Mouse (Mus musculus) spleen, adult 2 months (tissue): ENCODE results near the gene Dagla. TPM values are rescaled to one million over a fixed set of nuclear protein-coding genes. Genes with fewer than 3 reads are reported as not detected.

Experiments
- DNase-seq, 2 experiments: peaks; one replicate each; pipeline versions ENCODE4 v3.0.0 to v3.0.0-alpha.2; 2012 to 2021; ENCODE audit warnings: low spot score in 2 of 2, low read depth in 1 of 2
- H3K27ac ChIP-seq: fragments of 200-500 bp; 2 replicates; pipeline ENCODE4 v1.5.1; 2012; ENCODE audit warnings: low read length, inconsistent platforms; ENCODE audit not compliant: insufficient read depth
- H3K27me3 ChIP-seq: fragments of 200-500 bp; 2 replicates; pipeline ENCODE4 v1.6.1; 2012; ENCODE audit warnings: mild to moderate bottlenecking, moderate library complexity, low read length, inconsistent platforms; ENCODE audit not compliant: control insufficient read depth, insufficient read depth
- H3K36me3 ChIP-seq: fragments of 200-500 bp; 2 replicates; pipeline ENCODE4 v1.6.1; 2012; ENCODE audit warnings: mild to moderate bottlenecking, low read length, inconsistent platforms; ENCODE audit not compliant: control insufficient read depth, insufficient read depth
- H3K4me1 ChIP-seq: fragments of 200-500 bp; 2 replicates; pipeline ENCODE4 v1.6.1; 2011; ENCODE audit warnings: inconsistent platforms; ENCODE audit not compliant: control insufficient read depth, insufficient read depth, insufficient read length
- H3K4me3 ChIP-seq: fragments of 200-500 bp; 2 replicates; pipeline ENCODE4 v1.5.1; 2011; ENCODE audit warnings: mild to moderate bottlenecking, inconsistent platforms; ENCODE audit not compliant: insufficient read depth, insufficient read length; ENCODE audit errors: extremely low read depth
- CTCF ChIP-seq: fragments of 200-500 bp; IDR thresholded peaks from 2 replicates; pipeline ENCODE4 v1.5.1; 2011; ENCODE audit warnings: mild to moderate bottlenecking, inconsistent platforms; ENCODE audit not compliant: insufficient read depth, insufficient read length, insufficient replicate concordance; ENCODE audit errors: extremely low read depth
- POLR2A ChIP-seq: fragments of 200-500 bp; IDR thresholded peaks from 2 replicates; pipeline ENCODE4 v1.6.1; 2011; ENCODE audit warnings: low read depth, low read length, inconsistent platforms
- WGBS: fragments of 180-500 bp; shearing (Covaris S2); methylation state at CpG from one replicate; pipeline ENCODE4 v1.1.7; 2018; 5-methylcytosine and 5-hydroxymethylcytosine counted together
- polyA plus RNA-seq: library from polyadenylated mRNA; depleted of rRNA; stranded (reverse); fragments of >200 nt; gene quantifications from 2 replicates; pipeline ENCODE4 v1.2.3, GENCODE M21; 2012

Dagla gene
- polyA plus RNA-seq, 1 experiment = 4.4 TPM

- Histone ChIP-seq H3K36me3 (no peaks in the 10 kb centered on the region), H3K27ac (no peak overlapping the region), H3K4me1 (no peaks in the 10 kb centered on the region), H3K27me3 (no peaks in the 10 kb centered on the region), H3K4me3 (no peak overlapping the region)
- no peak for TF ChIP-seq POLR2A
- TF ChIP-seq CTCF = peak; percentile 47; the same call in 1 of the 2 replicates
- DNase-seq = no peak
- WGBS = 19% methylated on average over 11 of the region's 11 CpGs
These were observed 36.5 kb upstream of the Dagla start for GRCm38 (mm10) chr19:10341152-10341551.

GRCm38 (mm10) chr19:10340661-10341060 is 36.0 kb upstream of the Dagla start:
- WGBS = 37% methylated on average over 5 of the region's 5 CpGs

DNA sequence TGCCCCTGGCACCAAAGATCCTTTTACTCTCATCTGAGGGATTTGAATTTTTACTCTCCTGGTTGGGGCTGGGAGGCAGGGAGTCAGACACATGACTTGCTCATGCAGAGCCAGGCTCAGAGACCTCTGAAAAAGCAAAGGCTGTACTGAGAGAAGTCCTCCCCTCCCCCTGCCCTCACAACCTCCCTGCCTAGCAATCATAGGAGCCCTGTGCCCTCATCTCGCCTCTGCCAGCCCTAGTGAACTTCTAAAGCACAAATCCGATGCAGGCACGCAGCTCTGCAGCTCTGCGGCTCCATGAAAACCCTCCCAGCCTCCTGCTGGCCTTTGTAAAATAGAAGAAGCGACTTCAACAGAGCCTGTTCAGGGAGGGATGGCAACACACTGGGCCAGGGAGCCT is 34.6 kb upstream of the Dagla start:
- TF ChIP-seq POLR2A (no peak), CTCF (no peak)
- Histone ChIP-seq H3K4me3 (no peak overlapping the region), H3K27me3 (no peaks in the 10 kb centered on the region), H3K27ac (no peak overlapping the region), H3K4me1 (no peaks in the 10 kb centered on the region), H3K36me3 (no peaks in the 10 kb centered on the region)
- 46% methylated on average over 5 of the region's 5 CpGs for WGBS
- no peak for DNase-seq

More at GRCm38 (mm10) chr19:10340661-10341060, 36.0 kb upstream of the Dagla start:
- no peak for DNase-seq
- Histone ChIP-seq H3K36me3 (no peaks in the 10 kb centered on the region), H3K27ac (no peak overlapping the region), H3K4me1 (no peaks in the 10 kb centered on the region), H3K4me3 (no peak overlapping the region), H3K27me3 (no peaks in the 10 kb centered on the region)
- no peak for TF ChIP-seq POLR2A
- no peak for TF ChIP-seq CTCF

- H3K27ac ChIP-seq = no peak overlapping the region
- H3K4me1 ChIP-seq = no peaks in the 10 kb centered on the region
- no peak for TF ChIP-seq CTCF
- no peak for TF ChIP-seq POLR2A
- no peak for DNase-seq
- 78% methylated on average over 4 of the region's 4 CpGs for WGBS
- H3K27me3 ChIP-seq = no peaks in the 10 kb centered on the region
- H3K36me3 ChIP-seq = no peaks in the 10 kb centered on the region
- no peak overlapping the region for H3K4me3 ChIP-seq
These were observed 34.0 kb upstream of the Dagla start for GRCm38 (mm10) chr19:10338724-10339123.

DNA sequence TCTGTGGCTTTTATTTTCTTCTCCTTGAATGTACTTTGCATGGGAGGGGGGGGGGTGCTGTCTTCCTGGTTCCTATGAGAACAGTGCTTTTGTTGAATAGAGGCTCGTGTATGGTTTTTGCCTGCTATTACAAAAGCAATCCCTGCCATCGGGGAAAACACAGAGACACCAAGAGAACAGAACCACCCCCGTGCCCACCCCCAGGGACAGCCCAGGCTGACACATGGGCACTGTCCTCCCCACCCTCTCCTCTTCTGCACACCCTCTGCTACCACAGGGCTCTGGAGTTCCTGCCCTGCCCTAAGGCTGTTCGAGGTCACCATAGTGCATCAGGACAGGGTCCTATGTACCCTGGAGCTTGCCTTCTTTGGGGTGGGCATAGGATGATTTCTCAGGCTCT is 29.8 kb upstream of the Dagla start:
- no peak for DNase-seq
- 65% methylated on average over 4 of the region's 4 CpGs for WGBS
- H3K4me1 ChIP-seq = no peaks in the 10 kb centered on the region
- H3K36me3 ChIP-seq = no peaks in the 10 kb centered on the region
- no peaks in the 10 kb centered on the region for H3K27me3 ChIP-seq
- no peak for TF ChIP-seq POLR2A
- TF ChIP-seq CTCF = no peak
- no peak overlapping the region for H3K27ac ChIP-seq
- no peak overlapping the region for H3K4me3 ChIP-seq

DNA sequence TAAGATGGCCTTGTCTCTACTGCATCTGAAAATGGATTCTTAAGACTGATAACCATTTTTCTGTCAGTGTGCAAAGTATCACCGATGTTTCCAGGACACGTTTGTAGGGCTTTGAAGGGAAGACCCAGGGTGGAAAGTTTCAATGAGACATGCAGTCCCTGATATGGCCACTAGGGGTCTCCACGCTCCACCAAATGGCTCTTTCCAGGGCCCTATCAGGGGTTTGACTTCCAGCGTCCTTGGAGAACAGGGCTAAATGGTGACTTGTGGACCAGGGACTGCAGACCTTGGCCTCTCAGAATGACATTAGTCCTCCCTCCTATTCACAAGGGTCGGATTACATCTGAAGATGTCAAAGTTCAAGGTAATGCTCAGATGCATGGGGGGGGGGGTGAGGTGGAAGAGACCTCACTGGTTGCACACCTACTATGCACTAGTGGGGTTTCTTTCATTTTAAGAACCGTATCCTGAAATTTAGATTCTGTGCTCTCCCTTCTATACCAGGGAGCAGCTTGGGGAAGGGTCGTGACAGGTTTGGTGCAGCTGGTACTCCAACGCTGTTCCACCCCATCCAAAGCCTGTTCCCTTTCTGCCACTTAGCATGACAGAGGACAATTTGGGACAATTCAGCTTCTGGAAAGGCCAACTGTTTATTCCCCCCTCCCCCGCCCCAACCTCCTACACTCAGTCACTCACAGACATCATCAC is 29.0 kb upstream of the Dagla start:
- WGBS = 38% methylated on average over 9 of the region's 9 CpGs
- peak in 1 of 2 experiments; percentile 13 for DNase-seq
- Histone ChIP-seq H3K4me3 (no peak overlapping the region), H3K4me1 (no peaks in the 10 kb centered on the region), H3K36me3 (no peaks in the 10 kb centered on the region), H3K27me3 (no peaks in the 10 kb centered on the region), H3K27ac (no peak overlapping the region)
- TF ChIP-seq POLR2A (no peak), CTCF (peak; percentile 65; the same call in 1 of the 2 replicates)

- H3K4me1 ChIP-seq = no peaks in the 10 kb centered on the region
- no peak overlapping the region for H3K27ac ChIP-seq
- 62% methylated on average over 4 of the region's 4 CpGs for WGBS
- H3K27me3 ChIP-seq = no peaks in the 10 kb centered on the region
- H3K36me3 ChIP-seq = no peaks in the 10 kb centered on the region
- no peak overlapping the region for H3K4me3 ChIP-seq
- TF ChIP-seq CTCF (no peak), POLR2A (no peak)
- DNase-seq = no peak
These were observed 27.0 kb upstream of the Dagla start for GRCm38 (mm10) chr19:10331706-10332105.
